Mouse (Mus musculus) neural tube, embryonic 14.5 days (tissue): Measurements from ENCODE around the gene Serpina3f. TPM values are rescaled to one million over a fixed set of nuclear protein-coding genes. Genes with fewer than 3 reads are reported as not detected.

ENCODE experiments used
- ATAC-seq: fragments of 200-750 bp; cut with Nextera tagmentation; 2 replicates; pipeline ENCODE4 v1.8.0; 2017; ENCODE audit warnings: low read depth, mild to moderate bottlenecking, moderate TSS enrichment, moderate library complexity
- H3K27ac ChIP-seq: fragments of 300-500 bp; sonication (generic); 2 replicates; pipeline ENCODE4 v1.5.1; 2014; ENCODE audit warnings: low read depth, mild to moderate bottlenecking, control low read depth, low read length, moderate library complexity, mixed read lengths
- H3K27me3 ChIP-seq: fragments of 300-500 bp; sonication (generic); 2 replicates; pipeline ENCODE4 v1.6.1; 2014; ENCODE audit warnings: low read length; ENCODE audit not compliant: control insufficient read depth, insufficient read depth
- H3K36me3 ChIP-seq: fragments of 300-500 bp; sonication (generic); 2 replicates; pipeline ENCODE4 v1.6.1; 2014; ENCODE audit warnings: low read length, mixed read lengths; ENCODE audit not compliant: control insufficient read depth, insufficient read depth
- H3K4me1 ChIP-seq: fragments of 300-500 bp; sonication (generic); 2 replicates; pipeline ENCODE4 v1.6.1; 2014; ENCODE audit warnings: low read length; ENCODE audit not compliant: control insufficient read depth, insufficient read depth
- H3K4me2 ChIP-seq: fragments of 300-500 bp; sonication (generic); 2 replicates; pipeline ENCODE4 v1.6.1; 2014; ENCODE audit warnings: mild to moderate bottlenecking, low read depth, low read length, control low read depth
- H3K4me3 ChIP-seq: fragments of 300-500 bp; sonication (generic); 2 replicates; pipeline ENCODE4 v1.5.1; 2014; ENCODE audit warnings: low read depth, low read length, control low read depth, mixed read lengths
- H3K9ac ChIP-seq: fragments of 300-500 bp; sonication (generic); replicated peaks from 2 replicates; pipeline ENCODE4 v1.6.1; 2014; ENCODE audit warnings: low read depth, mild to moderate bottlenecking, control low read depth, low read length, mixed read lengths
- H3K9me3 ChIP-seq: fragments of 300-500 bp; sonication (generic); 2 replicates; pipeline ENCODE4 v1.6.1; 2016; ENCODE audit warnings: low read length; ENCODE audit not compliant: control insufficient read depth
- WGBS: fragments of 180-500 bp; shearing (Covaris S2); extraction: QIAGEN DNeasy Blood & Tissue Kit; methylation state at CpG from one replicate; pipeline ENCODE4 v1.1.7; 2014; 5-methylcytosine and 5-hydroxymethylcytosine counted together
- polyA plus RNA-seq: library from polyadenylated mRNA; unstranded; fragments of >200 nt; fragmentation: Nextera tagmentation; extraction: Ambion mirVana; gene quantifications from 2 replicates; pipeline ENCODE4 v1.2.1, GENCODE M21; 2014

The Serpina3f gene
- polyA plus RNA-seq, 1 experiment from 2014 or later: not detected

GRCm38 (mm10) chr12:104243307-104243706 is 29.0 kb downstream of the Serpina3f start:
- no peak overlapping the region for H3K27ac ChIP-seq
- no peaks in the 10 kb centered on the region for H3K36me3 ChIP-seq
- H3K4me2 ChIP-seq: no peak overlapping the region
- H3K9me3 ChIP-seq: no peaks in the 10 kb centered on the region
- H3K4me1 ChIP-seq: no peaks in the 10 kb centered on the region
- no peak overlapping the region for H3K4me3 ChIP-seq
- no peak overlapping the region for H3K9ac ChIP-seq
- no peaks in the 10 kb centered on the region for H3K27me3 ChIP-seq
- ATAC-seq: no peak

DNA sequence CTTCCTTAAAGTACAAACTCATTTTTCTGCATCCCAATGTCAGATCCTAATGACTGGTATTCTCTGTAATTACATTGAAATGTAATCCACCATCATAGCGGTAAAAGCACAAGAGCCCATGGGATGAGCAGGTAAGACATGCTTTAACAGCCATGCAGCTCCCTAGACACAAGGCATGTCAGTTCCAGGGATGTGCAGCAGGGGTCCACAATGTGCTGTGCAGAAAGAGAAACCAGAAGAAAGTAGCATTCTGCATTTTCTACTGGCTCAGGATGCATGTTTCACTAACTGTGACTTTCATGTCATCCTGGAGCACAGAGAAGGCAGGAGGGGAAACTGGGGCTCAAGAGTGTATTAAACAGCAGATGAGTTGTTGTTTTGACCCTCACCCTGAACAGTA is 30.7 kb downstream of the Serpina3f start:
- Histone ChIP-seq H3K4me2 (no peak overlapping the region), H3K27ac (no peak overlapping the region), H3K9me3 (no peaks in the 10 kb centered on the region), H3K4me1 (no peaks in the 10 kb centered on the region), H3K27me3 (no peaks in the 10 kb centered on the region), H3K36me3 (no peaks in the 10 kb centered on the region), H3K9ac (no peak overlapping the region), H3K4me3 (no peak overlapping the region)
- 65% methylated on average over 1 of the region's 1 CpGs for WGBS
- no peak for ATAC-seq

GRCm38 (mm10) chr12:104245595-104245994 is 31.3 kb downstream of the Serpina3f start:
- 76% methylated on average over 3 of the region's 3 CpGs for WGBS
- Histone ChIP-seq H3K4me3 (no peak overlapping the region), H3K4me2 (no peak overlapping the region), H3K27me3 (no peaks in the 10 kb centered on the region), H3K4me1 (no peaks in the 10 kb centered on the region), H3K9me3 (no peaks in the 10 kb centered on the region), H3K27ac (no peak overlapping the region), H3K9ac (no peak overlapping the region), H3K36me3 (no peaks in the 10 kb centered on the region)
- ATAC-seq: no peak

DNA sequence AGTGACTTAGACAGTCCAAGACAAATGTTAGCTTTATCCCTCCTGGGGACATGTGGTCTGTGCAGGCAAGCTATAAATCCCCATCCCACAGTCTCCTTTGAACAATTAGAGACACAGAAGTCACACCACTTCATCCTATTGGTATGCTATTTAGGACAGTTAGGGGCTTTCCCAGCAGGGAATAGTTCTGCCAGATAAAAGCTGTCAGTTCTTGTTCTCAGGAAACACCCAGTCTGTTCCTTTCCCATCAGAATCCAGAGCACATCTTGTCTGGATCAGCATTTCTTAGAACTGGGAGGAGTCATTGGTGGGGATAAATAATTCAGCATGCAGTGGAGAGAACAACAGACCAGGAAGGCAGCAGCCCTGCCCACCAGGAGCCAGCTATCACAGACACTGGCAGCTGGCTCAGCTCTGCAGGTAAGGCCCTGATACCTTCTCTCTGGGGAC is 33.2 kb downstream of the Serpina3f start:
- H3K4me3 ChIP-seq: no peak overlapping the region
- peak; percentile 71; the same call in 1 of the 2 replicates for ATAC-seq
- H3K27me3 ChIP-seq: no peaks in the 10 kb centered on the region
- no peak overlapping the region for H3K9ac ChIP-seq
- no peaks in the 10 kb centered on the region for H3K4me1 ChIP-seq
- H3K36me3 ChIP-seq: no peaks in the 10 kb centered on the region
- H3K9me3 ChIP-seq: no peaks in the 10 kb centered on the region
- no peak overlapping the region for H3K4me2 ChIP-seq
- 0 out of 2 replicates have a peak overlapping the region, but pooled peaks have one; percentile 30 for H3K27ac ChIP-seq

- H3K4me1 ChIP-seq: no peaks in the 10 kb centered on the region
- H3K9me3 ChIP-seq: no peaks in the 10 kb centered on the region
- 62% methylated on average over 3 of the region's 3 CpGs for WGBS
- no peak overlapping the region for H3K4me2 ChIP-seq
- H3K4me3 ChIP-seq: no peak overlapping the region
- no peaks in the 10 kb centered on the region for H3K36me3 ChIP-seq
- H3K27me3 ChIP-seq: no peaks in the 10 kb centered on the region
- ATAC-seq: peak; percentile 22; the same call in 1 of the 2 replicates
- H3K27ac ChIP-seq: 0 out of 2 replicates have a peak overlapping the region, but pooled peaks have one; percentile 30
- H3K9ac ChIP-seq: no peak overlapping the region
These were observed 33.9 kb downstream of the Serpina3f start for GRCm38 (mm10) chr12:104248231-104248630.

- Histone ChIP-seq H3K4me1 (no peaks in the 10 kb centered on the region), H3K36me3 (no peaks in the 10 kb centered on the region), H3K27me3 (no peaks in the 10 kb centered on the region), H3K4me3 (no peak overlapping the region), H3K27ac (no peak overlapping the region), H3K9me3 (no peaks in the 10 kb centered on the region), H3K9ac (no peak overlapping the region), H3K4me2 (no peak overlapping the region)
- 39% methylated on average over 3 of the region's 3 CpGs for WGBS
- ATAC-seq: no peak
These were observed 46.7 kb downstream of the Serpina3f start for GRCm38 (mm10) chr12:104261041-104261440.

- ATAC-seq: no peak
- Histone ChIP-seq H3K9ac (no peak within 1 kb of the TSS), H3K27me3 (no peaks in the 10 kb centered on the region), H3K27ac (no peak within 1 kb of the TSS), H3K9me3 (no peaks in the 10 kb centered on the region), H3K4me1 (no peaks in the 10 kb centered on the region), H3K4me3 (no peak within 1 kb of the TSS), H3K4me2 (no peak within 1 kb of the TSS), H3K36me3 (no peaks in the 10 kb centered on the region)
These were observed 48.5 kb downstream of the Serpina3f start, which contains the start of gene Serpina3i for GRCm38 (mm10) chr12:104262863-104263262. Gene Serpina3i (plus strand): TSS chr12:104263122.

GRCm38 (mm10) chr12:104266374-104266773 is 52.0 kb downstream of the Serpina3f start:
- ATAC-seq: no peak

More at GRCm38 (mm10) chr12:104266374-104266773, 52.0 kb downstream of the Serpina3f start:
- no peak overlapping the region for H3K9ac ChIP-seq
- H3K4me3 ChIP-seq: no peak overlapping the region
- H3K4me2 ChIP-seq: no peak overlapping the region
- WGBS: 82% methylated on average over 3 of the region's 3 CpGs
- H3K36me3 ChIP-seq: no peaks in the 10 kb centered on the region
- no peaks in the 10 kb centered on the region for H3K9me3 ChIP-seq
- no peaks in the 10 kb centered on the region for H3K4me1 ChIP-seq
- H3K27ac ChIP-seq: no peak overlapping the region
- no peaks in the 10 kb centered on the region for H3K27me3 ChIP-seq
